Mouse (Mus musculus): ENCODE results near the gene Ccdc113.
"Not testable (repeated sequence)": the region's sequence is repeated elsewhere in the genome, so short reads cannot be mapped to it uniquely, and the experiment has no call there.

Ccdc113 gene

DNA sequence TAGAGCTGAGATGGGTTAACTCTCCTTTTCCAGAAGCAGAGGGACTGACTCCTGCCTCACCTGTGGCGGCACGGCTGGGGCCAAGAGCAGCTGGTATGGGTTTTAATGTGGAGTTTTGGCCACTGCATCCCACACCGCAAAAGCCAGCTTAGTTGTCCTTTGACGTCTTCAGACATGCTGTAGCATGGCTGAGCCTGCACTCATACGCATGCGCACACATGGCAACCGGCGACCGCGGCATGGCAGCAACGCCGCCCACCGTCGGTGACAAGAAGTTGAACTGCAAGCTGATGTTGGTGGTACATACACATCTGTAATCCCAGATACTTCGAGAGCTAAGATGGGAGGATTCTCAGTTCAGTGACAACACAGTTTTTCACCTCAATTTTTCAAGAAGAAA lies 67.4 kb downstream of the Ccdc113 start:
- DNase-seq (ENCODE audit: low read depth in 1 of 2, low spot score in 2 of 2) = no peak

GRCm38 (mm10) chr8:95602168-95602567 lies 68.3 kb downstream of the Ccdc113 start:
- DNase-seq (ENCODE audit: low read depth in 1 of 2, low spot score in 2 of 2) = no peak

GRCm38 (mm10) chr8:95606509-95606908 lies 72.6 kb downstream of the Ccdc113 start:
- DNase-seq (ENCODE audit: low read depth in 1 of 2, low spot score in 2 of 2) = not testable (repeated sequence)

GRCm38 (mm10) chr8:95607210-95607609 lies 73.3 kb downstream of the Ccdc113 start:
- DNase-seq (ENCODE audit: low read depth in 1 of 2, low spot score in 2 of 2) = no peak

Measured in monocyte, adult 2 months (primary cell).